Mouse (Mus musculus) T-helper 1 cell (primary cell): Measurements from ENCODE around the gene Gm20867.
"Not testable (repeated sequence)": the region's sequence is repeated elsewhere in the genome, so short reads cannot be mapped to it uniquely, and the experiment has no call there.

Experiments
- in situ Hi-C: fragments of 300-600 bp; cut with MboI, MseI; formaldehyde crosslinking; loops from one replicate; pipeline ENCODE4 v1.15.1; 2025; ENCODE audit warnings: high pct_unique_total_duplicates

The Gm20867 gene

GRCm38 (mm10) chrY:77963104-77963503, at the start of gene Gm20867:
Gm20867 (minus strand) TSS chrY:77963204.
- in situ Hi-C loops, result not testable (repeated sequence)
